24 mouse cellular contexts compared by ENCODE assay signal in genomic region chr17:51658408-51658807, GRCm38 (mm10).
DNase-seq lines count a peak whose midpoint lies in the region; ATAC-seq lines count a peak whose summit lies in the region.
"Had no signal": no experiment of that assay in that cellular context is flagged by ENCODE, and none has a peak within 500 bp of the region (broad histone marks: within the 10 kb centered on the region; RNA-seq: fewer than 3 reads in every experiment).

No protein-coding gene starts in this region.

- no peaks in the 10 kb centered on the region for H3K36me3 ChIP-seq in midbrain, embryonic 11.5 days (ENCODE audit: control insufficient read depth, insufficient read depth, low read length)
- H3K36me3 ChIP-seq: embryonic facial prominence, embryonic 15.5 days; forebrain, embryonic 10.5 days; G1E; hindbrain, embryonic 15.5 days had no signal

- DNase-seq in heart, adult 18-20 months: peak; percentile 22 to 29
- no peak for DNase-seq in heart, postnatal 4 days
- peak; percentile 32 for DNase-seq in heart, postnatal 10 days
- DNase-seq in heart, postnatal 14 days: no peak
- no peak for DNase-seq in midbrain, embryonic 11.5 days (ENCODE audit: low spot score, missing footprints)
- no peak for DNase-seq in adrenal gland, postnatal 4 days (ENCODE audit: low spot score in 2 of 2)
- DNase-seq: adrenal gland, adult 8-10 months; adrenal gland, postnatal 36 days; B cell, adult 2 months; cerebellum, adult 11 months; cerebellum, adult 8-10 months; cerebellum, postnatal 14 days; embryo, embryonic 11 days; kidney, adult 8-10 months had no signal

- H3K27ac ChIP-seq in midbrain, embryonic 11.5 days (ENCODE audit: low read depth, low read length): no peak overlapping the region
- H3K27ac ChIP-seq: embryonic facial prominence, embryonic 15.5 days; forebrain, embryonic 10.5 days; hindbrain, embryonic 15.5 days had no signal

- intact Hi-C loops in heart, postnatal 10 days (cut with DNase I): no loop called here
- intact Hi-C loops in heart, postnatal 14 days (cut with DNase I): no loop called here

- H3K4me2 ChIP-seq in midbrain, embryonic 11.5 days: no peak overlapping the region
- H3K4me2 ChIP-seq: embryonic facial prominence, embryonic 15.5 days; heart, embryonic 11.5 days; hindbrain, embryonic 15.5 days had no signal

- H3K4me1 ChIP-seq in midbrain, embryonic 11.5 days (ENCODE audit: control insufficient read depth, insufficient read depth, low read length): no peaks in the 10 kb centered on the region
- H3K4me1 ChIP-seq: embryonic facial prominence, embryonic 15.5 days; forebrain, embryonic 10.5 days; hindbrain, embryonic 15.5 days had no signal

- no peak overlapping the region for H3K4me3 ChIP-seq in midbrain, embryonic 11.5 days (ENCODE audit: low read depth, low read length)
- H3K4me3 ChIP-seq: embryonic facial prominence, embryonic 15.5 days; erythroblast, embryonic 14.5 days; forebrain, embryonic 10.5 days; hindbrain, embryonic 15.5 days had no signal

- no peaks in the 10 kb centered on the region for H3K9me3 ChIP-seq in midbrain, embryonic 11.5 days (ENCODE audit: control insufficient read depth, low read length)
- H3K9me3 ChIP-seq: embryonic facial prominence, embryonic 15.5 days; forebrain, embryonic 10.5 days; hindbrain, embryonic 15.5 days had no signal

- 87% methylated on average over 4 of the region's 4 CpGs for WGBS in midbrain, embryonic 11.5 days

- no peaks in the 10 kb centered on the region for H3K27me3 ChIP-seq in midbrain, embryonic 11.5 days (ENCODE audit: control insufficient read depth, insufficient read depth, low read length)
- H3K27me3 ChIP-seq: embryonic facial prominence, embryonic 15.5 days; hindbrain, embryonic 15.5 days had no signal

- peak; percentile 52 for ATAC-seq in megakaryocyte progenitor cell, adult 5-6 weeks (replicated peaks; ENCODE audit: poor library complexity)
- ATAC-seq in midbrain, embryonic 11.5 days (ENCODE audit: low FRiP score): no peak
- ATAC-seq: CD4-positive, CD25-positive, alpha-beta regulatory T cell, adult 4 months; forebrain, embryonic 14.5 days; intestine, embryonic 16.5 days had no signal

- H3K9ac ChIP-seq in midbrain, embryonic 11.5 days (ENCODE audit: low read length): no peak overlapping the region
- H3K9ac ChIP-seq: embryonic facial prominence, embryonic 15.5 days; hindbrain, embryonic 15.5 days had no signal

Comparison
In these comparisons a context has a peak if more than half of its experiments do, and no peak if none do; other contexts are left out.
1. DNase-seq: peak in heart, adult 18-20 months (2 of 2) and heart, postnatal 10 days (2 of 2); none in heart, postnatal 4 days (single experiment), heart, postnatal 14 days (0 of 2), midbrain, embryonic 11.5 days (single experiment) and adrenal gland, postnatal 4 days (0 of 2).